Mouse (Mus musculus) embryonic fibroblast, embryonic 13.5 days (primary cell): ENCODE results near the gene Prok2.

Experiments
- CTCF ChIP-seq: IDR thresholded peaks from 2 replicates; pipeline ENCODE4 v1.5.1; 2011; ENCODE audit warnings: mild to moderate bottlenecking, control low read depth, low read length, moderate library complexity, borderline replicate concordance; ENCODE audit not compliant: insufficient read depth
- POLR2A ChIP-seq: IDR thresholded peaks from 2 replicates; pipeline ENCODE4 v1.6.1; 2011; ENCODE audit warnings: low read depth, mild to moderate bottlenecking, control low read depth, low read length, moderate library complexity

DNA sequence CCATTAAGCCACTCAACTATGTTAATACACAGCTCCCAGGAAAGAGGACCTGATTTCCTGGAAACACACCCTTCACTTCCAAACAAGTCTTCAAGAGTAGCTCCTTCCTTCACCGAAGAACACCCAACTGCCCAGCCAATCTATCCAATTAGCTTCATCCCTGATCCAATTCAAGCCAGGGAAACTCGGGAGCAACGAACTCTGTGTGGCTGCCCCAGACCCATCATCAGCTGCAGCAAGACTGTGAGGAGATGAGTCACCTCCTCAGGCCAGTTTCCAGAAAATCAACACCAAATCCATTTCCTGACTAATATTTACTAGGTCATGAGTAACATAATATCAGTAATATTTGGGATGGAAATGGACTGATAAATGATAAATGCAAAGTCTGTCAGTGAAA, 38.7 kb upstream of the Prok2 start:
- TF ChIP-seq POLR2A (no peak), CTCF (no peak)
